Mouse (Mus musculus) MEL (cell line): ENCODE measurements around the gene Ccser1. TPM values are rescaled to one million over a fixed set of nuclear protein-coding genes. Genes with fewer than 3 reads are reported as not detected.

ENCODE experiments used
- DNase-seq: peaks from one replicate; pipeline ENCODE4 v3.0.0; 2011; ENCODE audit warnings: low read depth, low spot score
- H3K27ac ChIP-seq: 2 replicates; pipeline ENCODE4 v1.5.1; 2012; ENCODE audit warnings: low read depth, mild to moderate bottlenecking, control low read depth, low read length, moderate library complexity; ENCODE audit not compliant: control insufficient read depth
- H3K27me3 ChIP-seq, 2 experiments: fragments of 150-350 bp in 1 of 2; sonication (generic) in 1 of 2; 2 replicates each; pipeline ENCODE4 v1.6.1; 2012; ENCODE audit warnings: low read length in 2 of 2, mild to moderate bottlenecking in 2 of 2, improper control_type of control experiment in 1 of 2, moderate library complexity in 1 of 2; ENCODE audit not compliant: insufficient read depth in 2 of 2, control insufficient read depth in 1 of 2
- H3K36me3 ChIP-seq, 2 experiments: 2 replicates each; pipeline ENCODE4 v1.6.1; 2012 to 2014; ENCODE audit warnings: low read length in 2 of 2, improper control_type of control experiment in 1 of 2, inconsistent platforms in 1 of 2, mild to moderate bottlenecking in 1 of 2; ENCODE audit not compliant: insufficient read depth in 2 of 2, control insufficient read depth in 1 of 2
- H3K4me1 ChIP-seq, 2 experiments: fragments of 150-350 bp in 1 of 2; sonication (generic) in 1 of 2; 2 replicates each; pipeline ENCODE4 v1.6.1; 2012; ENCODE audit warnings: low read length in 2 of 2, improper control_type of control experiment in 1 of 2, mild to moderate bottlenecking in 1 of 2; ENCODE audit not compliant: insufficient read depth in 2 of 2, control insufficient read depth in 1 of 2
- H3K4me3 ChIP-seq, 2 experiments: fragments of 150-350 bp in 1 of 2; sonication (generic) in 1 of 2; 2 replicates each; pipeline ENCODE4 v1.5.1; 2012; ENCODE audit warnings: low read depth in 2 of 2, low read length in 2 of 2, mild to moderate bottlenecking in 2 of 2, moderate library complexity in 2 of 2, control low read depth in 1 of 2, improper control_type of control experiment in 1 of 2; ENCODE audit not compliant: control insufficient read depth in 1 of 2, insufficient read depth in 1 of 2
- H3K79me2 ChIP-seq: 2 replicates; pipeline ENCODE4 v1.6.1; 2012; ENCODE audit warnings: mild to moderate bottlenecking, low read length, moderate library complexity; ENCODE audit not compliant: control insufficient read depth, poor library complexity, insufficient read depth
- H3K9ac ChIP-seq: 2 replicates; pipeline ENCODE4 v1.6.1; 2012; ENCODE audit warnings: low read depth, mild to moderate bottlenecking, control low read depth, low read length, moderate library complexity; ENCODE audit not compliant: control insufficient read depth, poor library complexity, severe bottlenecking
- H3K9me3 ChIP-seq: fragments of 150-350 bp; sonication (generic); replicated peaks from 2 replicates; pipeline ENCODE4 v1.6.1; 2012; ENCODE audit warnings: mild to moderate bottlenecking, low read length, improper control_type of control experiment, moderate library complexity; ENCODE audit not compliant: insufficient read depth
- BHLHE40 ChIP-seq: IDR thresholded peaks from 2 replicates; pipeline ENCODE4 v1.6.1; 2012; ENCODE audit warnings: low read depth, mild to moderate bottlenecking, inconsistent platforms, low read length, improper control_type of control experiment, borderline replicate concordance
- CHD2 ChIP-seq: IDR thresholded peaks from 2 replicates; pipeline ENCODE4 v1.6.1; 2011; ENCODE audit warnings: low read length, improper control_type of control experiment
- CTCF ChIP-seq, 3 experiments: IDR thresholded peaks in 2 of 3; conservative IDR thresholded peaks in 1 of 3; 2 replicates each; pipeline ENCODE4 v1.5.1; 2011 to 2012; ENCODE audit warnings: low read length in 3 of 3, low read depth in 2 of 3, mild to moderate bottlenecking in 2 of 3, improper control_type of control experiment in 1 of 3, inconsistent platforms in 1 of 3, mixed read lengths in 1 of 3, moderate library complexity in 1 of 3; ENCODE audit not compliant: control insufficient read depth in 1 of 3, insufficient read depth in 1 of 3, poor library complexity in 1 of 3, severe bottlenecking in 1 of 3
- E2F4 ChIP-seq: IDR thresholded peaks from 2 replicates; pipeline ENCODE4 v1.6.1; 2011; ENCODE audit warnings: low read depth, low read length, improper control_type of control experiment, borderline replicate concordance
- EP300 ChIP-seq, 2 experiments: IDR thresholded peaks; 2 replicates each; pipeline ENCODE4 v1.6.1; 2011; ENCODE audit warnings: improper control_type of control experiment in 2 of 2, low read length in 2 of 2, low read depth in 1 of 2, mild to moderate bottlenecking in 1 of 2
- HCFC1 ChIP-seq: IDR thresholded peaks from 2 replicates; pipeline ENCODE4 v1.6.1; 2012; ENCODE audit warnings: low read depth, mild to moderate bottlenecking, inconsistent platforms, low read length, improper control_type of control experiment, moderate library complexity
- JUND ChIP-seq: IDR thresholded peaks from 2 replicates; pipeline ENCODE4 v1.6.1; 2011; ENCODE audit warnings: low read depth, mild to moderate bottlenecking, improper control_type of control experiment, low read length
- KAT2A ChIP-seq: conservative IDR thresholded peaks from 2 replicates; pipeline ENCODE4 v1.6.1; 2012; ENCODE audit warnings: low read depth, low read length, improper control_type of control experiment, inconsistent platforms
- MAX ChIP-seq: IDR thresholded peaks from 2 replicates; pipeline ENCODE4 v1.6.1; 2011; ENCODE audit warnings: low read length, improper control_type of control experiment
- MYB ChIP-seq: IDR thresholded peaks from 2 replicates; pipeline ENCODE4 v1.6.1; 2011; ENCODE audit warnings: mild to moderate bottlenecking, low read depth, low read length, improper control_type of control experiment
- NELFE ChIP-seq: IDR thresholded peaks from 2 replicates; pipeline ENCODE4 v1.6.1; 2011; ENCODE audit warnings: low read depth, low read length, improper control_type of control experiment
- POLR2AphosphoS2 ChIP-seq: IDR thresholded peaks from 2 replicates; pipeline ENCODE4 v1.6.1; 2011; ENCODE audit warnings: low read length, improper control_type of control experiment
- POLR2AphosphoS5 ChIP-seq: IDR thresholded peaks from 2 replicates; pipeline ENCODE4 v1.6.1; 2012; ENCODE audit warnings: low read depth, borderline replicate concordance, mild to moderate bottlenecking, inconsistent platforms, low read length, moderate library complexity, mixed read lengths
- RAD21 ChIP-seq: IDR thresholded peaks from 2 replicates; pipeline ENCODE4 v1.6.1; 2011; ENCODE audit warnings: mild to moderate bottlenecking, low read depth, low read length, improper control_type of control experiment
- TAL1 ChIP-seq: IDR thresholded peaks from 2 replicates; pipeline ENCODE4 v1.6.1; 2012; ENCODE audit warnings: mild to moderate bottlenecking, inconsistent platforms, low read length, moderate library complexity, mixed read lengths
- TCF12 ChIP-seq: IDR thresholded peaks from 2 replicates; pipeline ENCODE4 v1.6.1; 2014; ENCODE audit warnings: low read depth, mild to moderate bottlenecking, inconsistent platforms, low read length, improper control_type of control experiment, moderate library complexity
- ZKSCAN1 ChIP-seq: IDR thresholded peaks from 2 replicates; pipeline ENCODE4 v1.6.1; 2012; ENCODE audit warnings: low read depth, mild to moderate bottlenecking, inconsistent platforms, low read length, improper control_type of control experiment, moderate library complexity
- polyA plus RNA-seq, 2 experiments: library from polyadenylated mRNA; stranded (reverse) in 1 of 2; unstranded in 1 of 2; fragments of >175 nt in 1 of 2; fragments of >200 nt in 1 of 2; gene quantifications; 2 replicates each; pipeline versions ENCODE4 v1.2.1 to v1.2.4; 2012; ENCODE audit warnings: low replicate concordance in 2 of 2, low read depth in 1 of 2; ENCODE audit not compliant: insufficient read length in 2 of 2, insufficient read depth in 1 of 2, missing spikeins in 1 of 2
- total RNA-seq: library from RNA; depleted of rRNA; stranded (reverse); fragments of 300-350 nt; gene quantifications from 2 replicates; pipeline ENCODE4 v1.2.3, GENCODE M21; 2012

Ccser1 gene
- total and polyA plus RNA-seq, 3 experiments, result not detected

DNA sequence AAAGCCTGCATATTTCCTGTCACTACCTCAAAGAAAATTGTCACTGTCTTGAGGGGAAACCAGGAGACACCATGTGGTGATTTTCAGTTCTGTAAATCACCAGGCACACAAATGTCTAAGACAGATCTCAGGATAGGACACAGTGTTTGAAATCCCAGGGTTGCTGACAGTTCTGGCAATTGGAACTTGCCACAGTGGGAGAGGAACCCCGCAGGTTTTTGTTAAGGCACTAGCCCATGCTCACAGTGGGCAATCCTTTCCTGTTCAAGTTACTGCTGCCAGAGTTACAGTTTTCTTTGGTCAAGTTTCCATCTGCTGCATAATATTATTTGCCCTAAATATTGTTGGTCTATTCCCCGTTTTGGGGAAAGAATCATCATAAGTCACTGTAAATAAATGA is 1024.9 kb downstream of the Ccser1 start:
- no peaks in the 10 kb centered on the region for H3K36me3 ChIP-seq
- no peaks in the 10 kb centered on the region for H3K4me1 ChIP-seq
- H3K79me2 ChIP-seq, result no peaks in the 10 kb centered on the region
- TF ChIP-seq NELFE, result no peak
- no peak for TF ChIP-seq HCFC1
- TF ChIP-seq MAX, result no peak
- no peak for TF ChIP-seq MYB
- no peak for TF ChIP-seq RAD21
- TF ChIP-seq TAL1, result no peak
- no peak overlapping the region for H3K4me3 ChIP-seq
- no peak overlapping the region for H3K27ac ChIP-seq
- H3K27me3 ChIP-seq, result no peaks in the 10 kb centered on the region
- H3K9ac ChIP-seq, result no peak overlapping the region
- DNase-seq, result no peak
- H3K9me3 ChIP-seq, result no peaks in the 10 kb centered on the region

DNA sequence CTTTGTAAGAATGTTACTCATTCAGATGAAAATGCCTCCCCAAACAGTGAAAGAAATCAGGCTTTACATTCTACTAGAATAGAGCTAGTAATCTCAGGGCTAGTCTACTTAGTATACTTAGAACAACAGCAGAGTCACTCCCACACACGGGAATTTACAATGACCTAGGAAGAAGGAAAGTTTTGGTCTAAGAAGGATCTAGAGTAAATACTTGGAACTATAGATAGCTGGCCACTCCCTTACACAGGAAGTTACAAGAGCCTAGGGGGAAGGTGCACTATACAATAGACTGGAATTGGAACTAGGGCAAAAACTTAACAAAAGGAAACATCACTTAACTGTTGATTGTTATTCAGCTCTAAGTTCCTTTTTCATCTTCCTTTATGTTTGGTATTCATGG is 1041.7 kb downstream of the Ccser1 start:
- H3K27ac ChIP-seq, result no peak overlapping the region
- no peak overlapping the region for H3K4me3 ChIP-seq
- no peaks in the 10 kb centered on the region for H3K27me3 ChIP-seq
- TF ChIP-seq EP300 (IDR thresholded peaks at IDR 0.05; ENCODE audit: low read depth in 1 of 2, low read length in 2 of 2) (no peak), CHD2 (no peak), TCF12 (no peak), CTCF (IDR thresholded peaks at IDR 0.05 in 2 of 3, conservative IDR thresholded peaks at IDR 0.05 in 1 of 3; ENCODE audit: control insufficient read depth in 1 of 3, insufficient read depth in 1 of 3, low read depth in 2 of 3, low read length in 3 of 3, poor library complexity in 1 of 3, severe bottlenecking in 1 of 3) (no peak), JUND (no peak), BHLHE40 (no peak), MAX (no peak)
- no peaks in the 10 kb centered on the region for H3K79me2 ChIP-seq
- no peaks in the 10 kb centered on the region for H3K9me3 ChIP-seq
- no peak overlapping the region for H3K9ac ChIP-seq
- no peaks in the 10 kb centered on the region for H3K4me1 ChIP-seq
- no peaks in the 10 kb centered on the region for H3K36me3 ChIP-seq
- no peak for DNase-seq

DNA sequence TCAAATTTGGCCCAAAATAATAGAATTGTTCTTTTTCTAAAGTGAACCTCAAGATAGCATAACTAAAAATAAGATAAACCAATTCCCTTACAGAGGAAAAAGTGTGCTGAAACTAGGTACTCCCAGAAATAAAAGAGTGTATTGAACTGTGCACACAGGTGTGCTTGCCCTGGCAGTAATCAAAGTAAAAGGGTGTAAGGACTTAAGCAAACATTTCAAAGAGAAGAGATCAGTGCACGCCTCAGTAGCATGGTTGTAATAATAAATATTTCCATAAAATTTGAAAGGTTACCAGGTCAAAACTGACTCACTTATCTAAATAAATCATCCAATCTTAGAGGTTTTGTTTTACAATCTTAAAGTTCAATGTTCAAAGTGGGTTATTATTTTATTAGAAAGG is 1083.8 kb downstream of the Ccser1 start:
- no peak overlapping the region for H3K4me3 ChIP-seq
- no peak for TF ChIP-seq POLR2AphosphoS5
- no peak for TF ChIP-seq POLR2AphosphoS2
- TF ChIP-seq ZKSCAN1, result no peak
- TF ChIP-seq E2F4, result no peak
- TF ChIP-seq KAT2A, result no peak
- no peaks in the 10 kb centered on the region for H3K27me3 ChIP-seq
- no peaks in the 10 kb centered on the region for H3K9me3 ChIP-seq
- H3K9ac ChIP-seq, result no peak overlapping the region
- H3K27ac ChIP-seq, result no peak overlapping the region
- H3K79me2 ChIP-seq, result no peaks in the 10 kb centered on the region
- no peaks in the 10 kb centered on the region for H3K4me1 ChIP-seq
- H3K36me3 ChIP-seq, result no peaks in the 10 kb centered on the region
- DNase-seq, result no peak
